Mouse (Mus musculus): Measurements from ENCODE around the gene Nynrin. TPM values are rescaled to one million over a fixed set of nuclear protein-coding genes. Genes with fewer than 3 reads are reported as not detected.

Gene Nynrin
- polyA plus RNA-seq, 1 experiment from 2014 or later = 15.4 TPM

DNA sequence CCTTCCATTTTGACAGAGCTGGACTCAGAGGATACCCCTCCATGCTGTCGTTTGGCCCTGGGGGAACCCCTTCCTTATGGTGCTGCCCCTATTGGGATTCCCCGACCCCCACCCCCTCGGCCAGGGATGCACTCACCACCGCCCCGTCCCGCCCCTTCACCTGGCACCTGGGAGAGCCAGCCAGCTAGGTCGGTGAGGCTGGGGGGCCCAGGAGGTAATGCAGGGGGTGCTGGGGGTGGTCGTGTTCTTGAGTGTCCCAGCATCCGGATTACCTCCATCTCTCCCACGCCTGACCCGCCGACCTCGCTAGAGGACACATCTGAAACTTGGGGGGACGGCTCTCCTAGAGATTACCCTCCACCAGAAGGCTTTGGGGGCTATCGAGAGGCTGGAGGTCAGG, 27.7 kb upstream of the Nynrin start:
- H3K4me2 ChIP-seq = peak overlapping the region; percentile 69
- H3K9me3 ChIP-seq = no peaks in the 10 kb centered on the region
- H3K4me3 ChIP-seq (replicated peaks) = peak overlapping the region; percentile 67
- H3K9ac ChIP-seq = peak overlapping the region; percentile 13; the same call in 1 of the 2 replicates
- 6% methylated on average over 15 of the region's 15 CpGs for WGBS
- H3K27ac ChIP-seq = peak overlapping the region; percentile 97
- no peaks in the 10 kb centered on the region for H3K27me3 ChIP-seq (replicated peaks)
- H3K4me1 ChIP-seq = peaks cover 13% of the 10 kb centered on the region
- ATAC-seq (ENCODE audit: insufficient read depth, low FRiP score, low read depth) = no peak
- peaks cover 16% of the 10 kb centered on the region for H3K36me3 ChIP-seq

- Histone ChIP-seq H3K36me3 (peaks cover 19% of the 10 kb centered on the region), H3K27ac (peak overlapping the region; percentile 97; the same call in 1 of the 2 replicates), H3K9me3 (no peaks in the 10 kb centered on the region), H3K9ac (peak overlapping the region; percentile 13; the same call in 1 of the 2 replicates), H3K4me2 (peak overlapping the region; percentile 69), H3K27me3 (replicated peaks) (no peaks in the 10 kb centered on the region), H3K4me1 (peaks cover 13% of the 10 kb centered on the region), H3K4me3 (replicated peaks) (peak overlapping the region; percentile 67)
- ATAC-seq (ENCODE audit: insufficient read depth, low FRiP score, low read depth) = no peak
- whole genome bisulfite sequencing = 20% methylated on average over 41 of the region's 41 CpGs
Observed at GRCm38 (mm10) chr14:55826551-55827340, 27.1 kb upstream of the Nynrin start.

GRCm38 (mm10) chr14:55828716-55829263, 25.0 kb upstream of the Nynrin start:
- no peaks in the 10 kb centered on the region for H3K9me3 ChIP-seq
- H3K4me2 ChIP-seq = 0 out of 2 replicates have a peak overlapping the region, but pooled peaks have one; percentile 2
- no peak overlapping the region for H3K4me3 ChIP-seq (replicated peaks)
- 45% methylated on average over 3 of the region's 3 CpGs for WGBS
- H3K9ac ChIP-seq = no peak overlapping the region
- no peaks in the 10 kb centered on the region for H3K27me3 ChIP-seq (replicated peaks)
- peaks cover 13% of the 10 kb centered on the region for H3K4me1 ChIP-seq
- no peak for ATAC-seq (ENCODE audit: insufficient read depth, low FRiP score, low read depth)
- H3K36me3 ChIP-seq = peaks cover 26% of the 10 kb centered on the region
- H3K27ac ChIP-seq = no peak overlapping the region

GRCm38 (mm10) chr14:55829854-55830253, 24.0 kb upstream of the Nynrin start:
- no peak for ATAC-seq (ENCODE audit: insufficient read depth, low FRiP score, low read depth)
- Histone ChIP-seq H3K27me3 (replicated peaks) (no peaks in the 10 kb centered on the region), H3K4me1 (peaks cover 13% of the 10 kb centered on the region), H3K27ac (no peak overlapping the region), H3K36me3 (peaks cover 26% of the 10 kb centered on the region), H3K9me3 (no peaks in the 10 kb centered on the region), H3K4me3 (replicated peaks) (no peak overlapping the region), H3K9ac (no peak overlapping the region), H3K4me2 (no peak overlapping the region)
- 90% methylated on average over 16 of the region's 16 CpGs for WGBS

GRCm38 (mm10) chr14:55830331-55830730, 23.5 kb upstream of the Nynrin start:
- Histone ChIP-seq H3K36me3 (peaks cover 26% of the 10 kb centered on the region), H3K9ac (no peak overlapping the region), H3K4me2 (no peak overlapping the region), H3K9me3 (no peaks in the 10 kb centered on the region), H3K27ac (no peak overlapping the region), H3K4me3 (replicated peaks) (no peak overlapping the region), H3K4me1 (peaks cover 13% of the 10 kb centered on the region), H3K27me3 (replicated peaks) (no peaks in the 10 kb centered on the region)
- no peak for ATAC-seq (ENCODE audit: insufficient read depth, low FRiP score, low read depth)
- 89% methylated on average over 4 of the region's 4 CpGs for WGBS

GRCm38 (mm10) chr14:55833126-55833525, 20.7 kb upstream of the Nynrin start:
- peaks cover 6% of the 10 kb centered on the region for H3K4me1 ChIP-seq
- WGBS = 81% methylated on average over 4 of the region's 4 CpGs
- peaks cover 26% of the 10 kb centered on the region for H3K36me3 ChIP-seq
- no peak overlapping the region for H3K4me2 ChIP-seq
- no peak overlapping the region for H3K9ac ChIP-seq
- H3K27ac ChIP-seq = no peak overlapping the region
- H3K27me3 ChIP-seq (replicated peaks) = no peaks in the 10 kb centered on the region
- H3K9me3 ChIP-seq = no peaks in the 10 kb centered on the region
- ATAC-seq (ENCODE audit: insufficient read depth, low FRiP score, low read depth) = no peak
- no peak overlapping the region for H3K4me3 ChIP-seq (replicated peaks)

DNA sequence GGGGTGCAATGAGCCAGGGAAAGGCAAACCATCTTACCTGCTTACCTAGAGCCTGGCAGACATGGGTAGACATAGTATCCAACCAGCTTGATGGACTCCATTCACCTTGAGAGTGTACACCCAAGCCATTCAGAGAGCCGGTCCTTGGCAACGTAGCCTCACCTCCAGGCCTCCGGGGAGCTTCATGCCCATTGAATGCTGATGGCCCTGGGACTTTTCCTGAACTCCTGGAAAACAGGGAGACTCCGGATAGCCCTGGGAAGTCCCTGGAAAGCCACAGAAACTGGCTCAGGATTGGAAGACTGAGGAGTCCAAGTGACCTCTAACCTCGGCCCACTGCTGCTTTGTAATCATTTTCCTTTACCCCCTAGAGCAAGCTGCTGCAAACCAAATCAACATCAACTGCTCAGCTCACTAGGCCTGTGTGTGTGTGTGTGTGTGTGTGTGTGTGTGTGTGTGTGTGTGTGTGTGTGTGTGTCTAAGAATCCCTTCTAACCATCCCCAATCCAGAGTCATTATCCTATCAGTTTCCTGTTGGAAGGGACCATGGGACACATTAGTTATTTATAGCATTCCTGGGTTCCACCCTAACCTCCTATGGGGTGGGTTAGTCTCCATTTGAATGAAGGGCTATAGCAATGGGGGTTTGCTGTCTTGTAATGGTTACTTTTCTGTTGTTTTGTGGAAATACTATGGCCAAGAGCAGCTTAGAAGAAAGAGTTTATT, 18.8 kb upstream of the Nynrin start:
- Histone ChIP-seq H3K4me2 (no peak overlapping the region), H3K27me3 (replicated peaks) (no peaks in the 10 kb centered on the region), H3K36me3 (peaks cover 19% of the 10 kb centered on the region), H3K9me3 (no peaks in the 10 kb centered on the region), H3K27ac (no peak overlapping the region), H3K9ac (no peak overlapping the region), H3K4me1 (no peaks in the 10 kb centered on the region), H3K4me3 (replicated peaks) (no peak overlapping the region)
- WGBS = 71% methylated on average over 5 of the region's 5 CpGs
- ATAC-seq (ENCODE audit: insufficient read depth, low FRiP score, low read depth) = no peak

DNA sequence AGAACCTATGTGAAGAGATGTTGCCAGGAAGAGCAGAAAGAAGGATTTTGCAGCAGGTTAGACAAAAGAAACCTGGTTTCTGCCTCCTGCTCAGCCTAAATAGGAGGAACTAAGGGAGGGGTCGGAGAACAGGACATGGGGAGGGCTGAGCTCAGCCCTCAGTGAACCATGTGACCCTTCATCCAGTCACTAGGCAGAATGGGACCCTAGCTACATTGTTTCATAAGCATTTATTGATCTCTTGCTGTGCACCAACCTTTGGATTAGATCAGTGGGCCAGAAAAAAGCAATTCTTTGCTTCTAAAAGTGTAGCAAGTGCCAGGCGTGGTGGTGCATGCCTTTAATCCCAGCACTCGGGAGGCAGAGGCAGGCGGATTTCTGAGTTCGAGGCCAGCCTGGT, 15.5 kb upstream of the Nynrin start:
- H3K4me3 ChIP-seq (replicated peaks) = no peak overlapping the region
- 0 out of 2 replicates have a peak, but pooled peaks cover 4% of the 10 kb centered on the region for H3K36me3 ChIP-seq
- H3K9me3 ChIP-seq = no peaks in the 10 kb centered on the region
- no peak for ATAC-seq (ENCODE audit: insufficient read depth, low FRiP score, low read depth)
- no peak overlapping the region for H3K4me2 ChIP-seq
- H3K4me1 ChIP-seq = no peaks in the 10 kb centered on the region
- no peak overlapping the region for H3K27ac ChIP-seq
- 88% methylated on average over 5 of the region's 5 CpGs for WGBS
- H3K9ac ChIP-seq = no peak overlapping the region
- no peaks in the 10 kb centered on the region for H3K27me3 ChIP-seq (replicated peaks)

DNA sequence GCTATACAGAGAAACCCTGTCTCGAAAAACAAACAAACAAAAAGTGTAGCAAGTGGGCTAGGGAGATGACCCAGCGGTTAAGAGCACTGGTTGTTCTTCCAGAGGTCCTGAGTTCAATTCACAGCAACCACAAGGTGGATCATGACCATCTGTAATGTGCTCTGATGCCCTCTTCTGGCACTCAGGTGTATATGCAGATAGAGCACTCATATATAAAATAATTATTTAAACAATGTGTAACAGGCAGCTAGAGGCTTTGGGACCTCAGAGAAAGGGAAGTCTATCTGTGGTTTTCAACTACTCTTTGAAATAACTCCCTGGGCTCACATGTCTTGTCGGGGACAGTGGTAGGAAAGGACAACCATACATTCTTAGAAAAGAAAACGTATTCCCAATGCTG, 15.1 kb upstream of the Nynrin start:
- no peaks in the 10 kb centered on the region for H3K9me3 ChIP-seq
- no peaks in the 10 kb centered on the region for H3K4me1 ChIP-seq
- H3K27me3 ChIP-seq (replicated peaks) = no peaks in the 10 kb centered on the region
- H3K27ac ChIP-seq = no peak overlapping the region
- H3K4me3 ChIP-seq (replicated peaks) = no peak overlapping the region
- no peak for ATAC-seq (ENCODE audit: insufficient read depth, low FRiP score, low read depth)
- 82% methylated on average over 4 of the region's 4 CpGs for WGBS
- H3K36me3 ChIP-seq = no peaks in the 10 kb centered on the region
- no peak overlapping the region for H3K4me2 ChIP-seq
- no peak overlapping the region for H3K9ac ChIP-seq

DNA sequence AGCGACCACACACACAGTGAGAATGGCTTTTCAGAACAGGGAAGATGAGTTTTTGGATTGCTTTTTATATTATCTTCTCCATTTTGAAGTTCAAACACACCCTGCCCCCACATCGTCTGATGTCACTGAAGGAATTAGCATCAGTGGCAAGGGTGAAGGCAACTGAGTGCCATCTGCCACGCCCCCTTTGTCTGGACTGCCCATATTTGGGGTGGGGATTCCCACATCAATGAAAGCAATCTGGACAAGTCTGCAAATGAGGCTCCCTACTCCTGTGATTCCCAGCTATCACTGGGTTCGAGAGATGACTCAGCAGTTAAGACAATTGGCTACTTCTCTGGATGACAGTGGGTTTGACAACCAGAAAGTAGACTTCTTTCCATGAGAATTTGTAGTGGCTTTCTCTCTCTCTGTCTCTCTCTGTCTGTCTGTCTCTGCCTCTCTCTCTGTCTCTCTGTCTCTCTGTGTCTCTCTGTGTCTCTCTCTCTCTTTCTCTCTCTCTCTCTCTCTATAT, 12.9 kb upstream of the Nynrin start:
- Histone ChIP-seq H3K4me3 (replicated peaks) (no peak overlapping the region), H3K27me3 (replicated peaks) (no peaks in the 10 kb centered on the region), H3K9ac (no peak overlapping the region), H3K4me1 (no peaks in the 10 kb centered on the region), H3K4me2 (no peak overlapping the region), H3K36me3 (no peaks in the 10 kb centered on the region), H3K9me3 (no peaks in the 10 kb centered on the region), H3K27ac (no peak overlapping the region)
- no peak for ATAC-seq (ENCODE audit: insufficient read depth, low FRiP score, low read depth)
- 55% methylated on average over 4 of the region's 4 CpGs for WGBS

- Histone ChIP-seq H3K4me1 (no peaks in the 10 kb centered on the region), H3K4me3 (replicated peaks) (no peak overlapping the region), H3K9me3 (no peaks in the 10 kb centered on the region), H3K4me2 (no peak overlapping the region), H3K27ac (no peak overlapping the region), H3K9ac (no peak overlapping the region), H3K27me3 (replicated peaks) (no peaks in the 10 kb centered on the region), H3K36me3 (no peaks in the 10 kb centered on the region)
- ATAC-seq (ENCODE audit: insufficient read depth, low FRiP score, low read depth) = no peak
- 79% methylated on average over 4 of the region's 4 CpGs for WGBS
Observed at GRCm38 (mm10) chr14:55842794-55843193, 11.0 kb upstream of the Nynrin start.
